Mouse (Mus musculus) lung, adult 2 months (tissue): Measurements from ENCODE around the gene Rgcc.

Experiments
- CTCF ChIP-seq: fragments of 200-500 bp; IDR thresholded peaks from 2 replicates; pipeline ENCODE4 v1.5.1; 2011; ENCODE audit warnings: mild to moderate bottlenecking, low read length, control low read depth; ENCODE audit not compliant: insufficient read depth
- POLR2A ChIP-seq: fragments of 200-500 bp; IDR thresholded peaks from 2 replicates; pipeline ENCODE4 v1.6.1; 2011; ENCODE audit warnings: low read depth, mild to moderate bottlenecking, control low read depth, low read length, borderline replicate concordance; ENCODE audit errors: extremely low read depth

GRCm38 (mm10) chr14:79315877-79316276 is 14.4 kb upstream of the Rgcc start:
- TF ChIP-seq CTCF (no peak), POLR2A (no peak)
